Mouse (Mus musculus): ENCODE measurements around the gene Cxcr2. TPM values are rescaled to one million over a fixed set of nuclear protein-coding genes. Genes with fewer than 3 reads are reported as not detected.

Gene Cxcr2
- polyA plus RNA-seq, 1 experiment = 0.11 TPM

- no peak for TF ChIP-seq POLR2A (IDR thresholded peaks at IDR 0.05; ENCODE audit: low read depth, low read length)
- no peak for TF ChIP-seq CTCF (IDR thresholded peaks at IDR 0.05; ENCODE audit: extremely low read depth, insufficient read length, insufficient replicate concordance, low read depth, low read length)
- Histone ChIP-seq H3K36me3 (ENCODE audit: control insufficient read depth, insufficient read depth, low read length) (no peaks in the 10 kb centered on the region), H3K4me3 (ENCODE audit: low read depth, low read length) (no peak overlapping the region), H3K27me3 (ENCODE audit: control insufficient read depth, insufficient read depth, low read length) (no peaks in the 10 kb centered on the region), H3K27ac (ENCODE audit: insufficient read depth, low read depth, low read length) (no peak overlapping the region), H3K4me1 (ENCODE audit: control insufficient read depth, insufficient read depth, insufficient read length, low read length) (no peaks in the 10 kb centered on the region)
- 41% methylated on average over 2 of the region's 2 CpGs for WGBS
Observed at GRCm38 (mm10) chr1:74181462-74181861, 27.7 kb downstream of the Cxcr2 start.

DNA sequence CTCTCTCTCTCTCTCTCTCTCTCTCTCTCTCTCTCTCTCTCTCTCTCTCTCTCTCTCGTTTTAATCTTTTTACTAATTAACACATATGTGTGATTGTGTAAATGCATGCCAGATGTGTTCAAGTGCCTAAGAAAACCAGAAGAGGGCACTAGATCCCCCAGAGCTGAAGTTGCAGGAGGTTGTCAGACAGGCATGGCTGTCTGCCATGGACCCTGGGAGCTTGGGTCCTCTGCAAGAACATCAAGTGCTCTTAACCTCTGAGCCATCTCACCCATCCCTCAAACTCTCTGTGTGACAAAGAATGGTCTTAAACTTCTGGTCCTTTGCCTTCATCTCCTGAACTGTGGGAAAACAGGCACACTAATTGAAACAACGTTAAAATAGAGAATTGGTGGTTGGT, 29.2 kb downstream of the Cxcr2 start:
- WGBS = 57% methylated on average over 2 of the region's 2 CpGs
- Histone ChIP-seq H3K36me3 (ENCODE audit: control insufficient read depth, insufficient read depth, low read length) (no peaks in the 10 kb centered on the region), H3K27me3 (ENCODE audit: control insufficient read depth, insufficient read depth, low read length) (no peaks in the 10 kb centered on the region), H3K27ac (ENCODE audit: insufficient read depth, low read depth, low read length) (no peak overlapping the region), H3K4me3 (ENCODE audit: low read depth, low read length) (no peak overlapping the region), H3K4me1 (ENCODE audit: control insufficient read depth, insufficient read depth, insufficient read length, low read length) (no peaks in the 10 kb centered on the region)
- TF ChIP-seq CTCF (IDR thresholded peaks at IDR 0.05; ENCODE audit: extremely low read depth, insufficient read length, insufficient replicate concordance, low read depth, low read length) (no peak), POLR2A (IDR thresholded peaks at IDR 0.05; ENCODE audit: low read depth, low read length) (no peak)

GRCm38 (mm10) chr1:74190471-74190870, 36.7 kb downstream of the Cxcr2 start:
- H3K4me3 ChIP-seq (ENCODE audit: low read depth, low read length) = no peak overlapping the region
- no peak overlapping the region for H3K27ac ChIP-seq (ENCODE audit: insufficient read depth, low read depth, low read length)
- TF ChIP-seq POLR2A (IDR thresholded peaks at IDR 0.05; ENCODE audit: low read depth, low read length) (no peak), CTCF (IDR thresholded peaks at IDR 0.05; ENCODE audit: extremely low read depth, insufficient read length, insufficient replicate concordance, low read depth, low read length) (no peak)
- no peaks in the 10 kb centered on the region for H3K27me3 ChIP-seq (ENCODE audit: control insufficient read depth, insufficient read depth, low read length)
- 84% methylated on average over 7 of the region's 7 CpGs for WGBS
- H3K36me3 ChIP-seq (ENCODE audit: control insufficient read depth, insufficient read depth, low read length) = no peaks in the 10 kb centered on the region
- H3K4me1 ChIP-seq (ENCODE audit: control insufficient read depth, insufficient read depth, insufficient read length, low read length) = no peaks in the 10 kb centered on the region

DNA sequence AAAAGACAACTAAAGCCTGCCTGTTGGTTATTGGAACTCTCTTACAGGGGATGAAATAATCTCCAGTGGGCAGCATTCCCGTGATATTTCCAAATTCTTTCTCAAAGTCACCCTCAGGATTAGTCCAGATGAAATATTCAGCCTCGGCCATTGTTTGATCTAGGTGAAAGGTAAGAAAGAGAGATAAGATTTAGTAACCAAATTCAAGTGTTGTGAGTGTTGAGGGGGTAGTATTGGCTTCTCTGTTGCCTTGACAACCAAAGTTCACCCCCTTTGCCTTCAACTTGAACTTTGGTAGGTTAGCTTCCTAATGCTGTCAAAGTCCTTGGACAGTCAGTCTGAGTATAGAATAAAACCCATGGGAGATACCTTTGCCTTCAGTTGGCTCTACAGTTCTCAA, 38.9 kb downstream of the Cxcr2 start:
- H3K4me3 ChIP-seq (ENCODE audit: low read depth, low read length) = no peak overlapping the region
- H3K27ac ChIP-seq (ENCODE audit: insufficient read depth, low read depth, low read length) = no peak overlapping the region
- TF ChIP-seq POLR2A (IDR thresholded peaks at IDR 0.05; ENCODE audit: low read depth, low read length) (no peak), CTCF (IDR thresholded peaks at IDR 0.05; ENCODE audit: extremely low read depth, insufficient read length, insufficient replicate concordance, low read depth, low read length) (no peak)
- 45% methylated on average over 2 of the region's 2 CpGs for WGBS
- no peaks in the 10 kb centered on the region for H3K36me3 ChIP-seq (ENCODE audit: control insufficient read depth, insufficient read depth, low read length)
- peaks cover 6% of the 10 kb centered on the region; the same call in 1 of the 2 replicates for H3K4me1 ChIP-seq (ENCODE audit: control insufficient read depth, insufficient read depth, insufficient read length, low read length)
- H3K27me3 ChIP-seq (ENCODE audit: control insufficient read depth, insufficient read depth, low read length) = no peaks in the 10 kb centered on the region

GRCm38 (mm10) chr1:74194445-74194844, 40.7 kb downstream of the Cxcr2 start, which contains the start of gene Cxcr1:
Cxcr1 (minus strand) TSS chr1:74194631.
- no peaks in the 10 kb centered on the region for H3K36me3 ChIP-seq (ENCODE audit: control insufficient read depth, insufficient read depth, low read length)
- no peaks in the 10 kb centered on the region for H3K27me3 ChIP-seq (ENCODE audit: control insufficient read depth, insufficient read depth, low read length)
- WGBS = 55% methylated on average over 8 of the region's 8 CpGs
- TF ChIP-seq CTCF (IDR thresholded peaks at IDR 0.05; ENCODE audit: extremely low read depth, insufficient read length, insufficient replicate concordance, low read depth, low read length) (no peak), POLR2A (IDR thresholded peaks at IDR 0.05; ENCODE audit: low read depth, low read length) (no peak)
- peaks cover 20% of the 10 kb centered on the region; the same call in 1 of the 2 replicates for H3K4me1 ChIP-seq (ENCODE audit: control insufficient read depth, insufficient read depth, insufficient read length, low read length)
- H3K27ac ChIP-seq (ENCODE audit: insufficient read depth, low read depth, low read length) = no peak within 1 kb of the TSS
- no peak within 1 kb of the TSS for H3K4me3 ChIP-seq (ENCODE audit: low read depth, low read length)

DNA sequence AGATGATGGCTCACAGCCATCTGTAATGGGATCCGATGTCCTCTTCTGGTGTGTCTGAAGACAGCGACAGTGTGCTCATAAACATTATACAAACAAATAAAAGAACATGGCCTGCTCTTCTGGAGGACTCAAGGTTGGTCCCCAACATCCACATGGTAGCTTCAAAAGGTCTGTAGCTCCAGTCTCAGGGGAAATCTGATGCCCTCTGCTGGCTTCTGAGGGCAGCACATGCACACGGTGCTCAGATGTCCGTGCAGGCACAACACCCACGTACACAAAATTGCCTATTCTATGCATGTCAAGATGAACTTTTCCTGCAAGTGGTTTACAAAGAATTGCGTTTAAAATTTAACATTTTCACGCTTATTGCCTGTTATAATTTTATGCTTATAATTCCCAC, 42.2 kb downstream of the Cxcr2 start:
- Histone ChIP-seq H3K27ac (ENCODE audit: insufficient read depth, low read depth, low read length) (no peak overlapping the region), H3K4me1 (ENCODE audit: control insufficient read depth, insufficient read depth, insufficient read length, low read length) (peaks cover 22% of the 10 kb centered on the region), H3K27me3 (ENCODE audit: control insufficient read depth, insufficient read depth, low read length) (no peaks in the 10 kb centered on the region), H3K36me3 (ENCODE audit: control insufficient read depth, insufficient read depth, low read length) (no peaks in the 10 kb centered on the region), H3K4me3 (ENCODE audit: low read depth, low read length) (no peak overlapping the region)
- 28% methylated on average over 7 of the region's 7 CpGs for WGBS
- TF ChIP-seq POLR2A (IDR thresholded peaks at IDR 0.05; ENCODE audit: low read depth, low read length) = no peak
- TF ChIP-seq CTCF (IDR thresholded peaks at IDR 0.05; ENCODE audit: extremely low read depth, insufficient read length, insufficient replicate concordance, low read depth, low read length) = peak; percentile 76; the same call in 1 of the 2 replicates

DNA sequence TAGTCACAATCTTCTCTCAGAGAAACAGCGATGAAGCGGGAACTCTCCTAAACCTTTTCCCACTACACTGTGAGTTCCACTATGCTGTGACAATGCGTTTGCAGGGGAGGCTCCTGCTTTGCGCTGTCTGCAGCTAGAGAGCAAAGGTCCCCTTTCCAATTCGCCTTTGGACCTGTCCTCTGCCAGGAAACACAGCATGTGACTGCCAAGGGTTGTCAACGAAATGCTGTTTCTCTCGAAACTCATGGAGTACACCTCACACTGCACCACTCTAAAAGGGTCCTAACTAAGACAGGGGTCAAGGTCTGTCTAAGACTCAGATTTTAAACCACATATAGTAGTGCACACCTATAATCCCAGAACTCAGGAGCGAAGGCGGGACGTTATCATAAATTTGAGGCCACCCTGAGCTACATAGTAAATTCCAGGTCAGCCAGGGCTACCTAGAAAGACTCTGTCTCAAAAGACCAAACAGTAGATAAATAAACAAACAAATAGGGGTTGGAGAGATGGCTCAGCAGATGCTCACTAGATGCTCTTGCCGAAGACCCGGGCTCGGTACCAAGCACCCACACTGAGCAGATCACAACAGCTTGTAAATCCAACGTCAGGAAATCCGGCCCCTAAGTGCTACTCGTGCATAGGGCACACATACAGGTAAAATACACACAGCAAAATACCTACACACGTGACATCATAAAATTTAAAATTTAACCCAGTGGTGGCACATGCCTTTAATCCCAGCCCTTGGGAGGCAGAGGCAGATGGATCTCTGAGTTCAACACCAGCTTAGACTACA, 43.0 kb downstream of the Cxcr2 start:
- WGBS = 34% methylated on average over 17 of the region's 17 CpGs
- Histone ChIP-seq H3K36me3 (ENCODE audit: control insufficient read depth, insufficient read depth, low read length) (no peaks in the 10 kb centered on the region), H3K27me3 (ENCODE audit: control insufficient read depth, insufficient read depth, low read length) (no peaks in the 10 kb centered on the region), H3K4me3 (ENCODE audit: low read depth, low read length) (peak overlapping the region; percentile 5; the same call in 1 of the 2 replicates), H3K4me1 (ENCODE audit: control insufficient read depth, insufficient read depth, insufficient read length, low read length) (peaks cover 22% of the 10 kb centered on the region), H3K27ac (ENCODE audit: insufficient read depth, low read depth, low read length) (peak overlapping the region; percentile 77)
- no peak for TF ChIP-seq POLR2A (IDR thresholded peaks at IDR 0.05; ENCODE audit: low read depth, low read length)
- TF ChIP-seq CTCF (IDR thresholded peaks at IDR 0.05; ENCODE audit: extremely low read depth, insufficient read length, insufficient replicate concordance, low read depth, low read length) = no peak
